7 mouse cellular contexts compared by ENCODE assay signal in genomic region chr11:29172563-29173124, GRCm38 (mm10). TPM values are rescaled to one million over a fixed set of nuclear protein-coding genes. Genes with fewer than 3 reads are reported as not detected.
DNase-seq lines count a peak whose midpoint lies in the region; ATAC-seq lines count a peak whose summit lies in the region.

Gene Ppp4r3b (plus strand): TSS chr11:29172890.

- no peaks in the 10 kb centered on the region for H3K27me3 ChIP-seq in intestine, embryonic 15.5 days (replicated peaks)
- H3K27me3 ChIP-seq in midbrain, embryonic 10.5 days (ENCODE audit: low read depth, poor library complexity, severe bottlenecking): no peaks in the 10 kb centered on the region

- peak; percentile 99 for DNase-seq in adrenal gland, adult 2 months
- peak; percentile 98 for DNase-seq in embryo, embryonic 11.5 days (ENCODE audit: low read depth, low spot score)
- DNase-seq in gastrocnemius, postnatal 36 days: peak; percentile 92 to 96
- DNase-seq in left cerebral cortex, postnatal 25 days (ENCODE audit: low spot score in 2 of 2): peak; percentile 98 to 99
- DNase-seq in midbrain, embryonic 10.5 days (ENCODE audit: low spot score): peak; percentile 97
- peak; percentile 91 for DNase-seq in right cerebral cortex, postnatal 4 days

- intact Hi-C loops in gastrocnemius, postnatal 36 days (cut with DNase I): no loop called here
- intact Hi-C loops in left cerebral cortex, postnatal 25 days (cut with DNase I): loop anchor here (2.0 to 10.0 kb wide), 2 partner anchors 42 to 522 kb away; partner anchors contain the start of genes Pnpt1 and Rtn4

- peak; percentile 96 for ATAC-seq in intestine, embryonic 15.5 days

- H3K4me2 ChIP-seq in intestine, embryonic 15.5 days (replicated peaks): peak within 1 kb of the TSS; percentile 81

- 0 out of 2 replicates have a peak, but pooled peaks cover 4% of the 10 kb centered on the region for H3K4me1 ChIP-seq in intestine, embryonic 15.5 days (replicated peaks)
- peaks cover 35% of the 10 kb centered on the region for H3K4me1 ChIP-seq in midbrain, embryonic 10.5 days

- peak within 1 kb of the TSS; percentile 90 for H3K4me3 ChIP-seq in intestine, embryonic 15.5 days (replicated peaks)
- peak within 1 kb of the TSS; percentile 93 for H3K4me3 ChIP-seq in midbrain, embryonic 10.5 days

- H3K9me3 ChIP-seq in intestine, embryonic 15.5 days: no peaks in the 10 kb centered on the region
- no peaks in the 10 kb centered on the region for H3K9me3 ChIP-seq in midbrain, embryonic 10.5 days (replicated peaks)

- WGBS in intestine, embryonic 15.5 days: under 1% methylated on average over 50 of the region's 50 CpGs
- WGBS in midbrain, embryonic 10.5 days: under 1% methylated on average over 50 of the region's 50 CpGs

- no peaks in the 10 kb centered on the region for H3K36me3 ChIP-seq in intestine, embryonic 15.5 days
- H3K36me3 ChIP-seq in midbrain, embryonic 10.5 days: no peaks in the 10 kb centered on the region

- peak within 1 kb of the TSS; percentile 97 for H3K9ac ChIP-seq in intestine, embryonic 15.5 days

- peak within 1 kb of the TSS; percentile 96 for H3K27ac ChIP-seq in intestine, embryonic 15.5 days
- peak within 1 kb of the TSS; percentile 99 for H3K27ac ChIP-seq in midbrain, embryonic 10.5 days (replicated peaks)

RNA-seq across cellular contexts. Expression of gene Ppp4r3b, which starts in this region (rescaled TPM):
- 100 to 1,000 TPM in 1 of 2 experiments, 10 to 100 TPM in 1; 80.0 to 117 TPM for total RNA-seq in adrenal gland, adult 2 months (2021)
- 4.3 and 4.4 TPM in 2 replicates for polyA plus RNA-seq in adrenal gland, adult 2 months (2012; rRNA removed)
- 10 to 100 TPM; 22.1 to 26.9 TPM for total RNA-seq in gastrocnemius, postnatal 36 days (2021)
- 80.1 and 104 TPM in 2 replicates for polyA plus RNA-seq in intestine, embryonic 15.5 days (2015; fragmentation: Nextera tagmentation; extraction: Ambion mirVana)
- total RNA-seq in left cerebral cortex, postnatal 25 days (2021): 10 to 100 TPM; 57.7 to 60.1 TPM
- 103 and 108 TPM in 2 replicates for polyA plus RNA-seq in midbrain, embryonic 10.5 days (2016; fragmentation: Nextera tagmentation; extraction: Ambion mirVana)

Comparison
In these comparisons a context has a peak if more than half of its experiments do, and no peak if none do; other contexts are left out.
1. Peak in every context shown above with its lines: DNase-seq, ATAC-seq, H3K4me3 ChIP-seq and H3K27ac ChIP-seq.
2. RNA of gene Ppp4r3b (polyA plus RNA-seq): 80.1 to 104 TPM in intestine, embryonic 15.5 days and 103 to 108 TPM in midbrain, embryonic 10.5 days; 4.3 to 4.4 TPM in adrenal gland, adult 2 months; every median in the first group is over 10 times any median in the second.